Mouse (Mus musculus) kidney, adult 2 months (tissue): ENCODE measurements at regions not wholly inside any gene's neighbourhood (a gene's known extent, or its start where the extent isn't known, plus 50 kb on each side); places are given as distances from the start of the nearest gene placed in this dataset.

Source experiments
- DNase-seq: peaks from one replicate; pipeline ENCODE4 v3.0.0; 2021
- H3K27ac ChIP-seq: fragments of 200-500 bp; 2 replicates; pipeline ENCODE4 v1.5.1; 2012; ENCODE audit warnings: low read depth, low read length, control low read depth, inconsistent platforms; ENCODE audit not compliant: insufficient read depth
- H3K27me3 ChIP-seq: fragments of 200-500 bp; replicated peaks from 2 replicates; pipeline ENCODE4 v1.6.1; 2012; ENCODE audit warnings: mild to moderate bottlenecking, moderate library complexity, low read length, inconsistent platforms; ENCODE audit not compliant: control insufficient read depth, insufficient read depth
- H3K36me3 ChIP-seq: fragments of 200-500 bp; 2 replicates; pipeline ENCODE4 v1.6.1; 2012; ENCODE audit warnings: mild to moderate bottlenecking, moderate library complexity, low read length, inconsistent platforms; ENCODE audit not compliant: control insufficient read depth, insufficient read depth
- H3K4me1 ChIP-seq: fragments of 200-500 bp; 2 replicates; pipeline ENCODE4 v1.6.1; 2011; ENCODE audit warnings: low read length; ENCODE audit not compliant: control insufficient read depth, insufficient read depth
- H3K4me3 ChIP-seq: fragments of 200-500 bp; 2 replicates; pipeline ENCODE4 v1.5.1; 2011; ENCODE audit warnings: mild to moderate bottlenecking, low read depth, low read length, control low read depth; ENCODE audit not compliant: insufficient read depth
- CTCF ChIP-seq: fragments of 200-500 bp; conservative IDR thresholded peaks from 2 replicates; pipeline ENCODE4 v1.5.1; 2011; ENCODE audit warnings: low read depth, mild to moderate bottlenecking, control low read depth, low read length, moderate library complexity, mixed read lengths; ENCODE audit not compliant: insufficient read depth, insufficient read length
- POLR2A ChIP-seq: fragments of 200-500 bp; IDR thresholded peaks from one replicate; pipeline ENCODE4 v1.6.1; 2011; ENCODE audit warnings: low read depth, low read length, control low read depth
- WGBS: fragments of 180-500 bp; shearing (Covaris S2); methylation state at CpG from one replicate; pipeline ENCODE4 v1.1.7; 2018; 5-methylcytosine and 5-hydroxymethylcytosine counted together

DNA sequence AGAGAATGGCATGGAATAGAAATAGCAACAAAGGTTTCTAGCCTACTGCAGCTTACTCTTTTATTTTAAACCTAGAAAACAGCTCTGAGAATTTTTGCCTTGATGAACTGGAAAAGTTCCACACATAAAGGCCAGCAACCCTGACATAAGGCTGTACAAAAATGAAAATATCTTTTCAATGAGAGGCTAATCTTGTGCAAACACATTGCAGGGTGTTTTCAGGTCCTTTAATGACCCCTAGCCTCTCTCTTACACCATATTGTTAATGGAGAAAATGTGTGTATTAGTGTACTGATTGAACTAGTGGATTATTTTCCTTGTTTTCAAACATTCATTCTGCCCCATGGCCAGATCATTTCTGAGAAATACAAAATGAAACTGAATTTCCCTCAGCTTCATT, 158.0 kb upstream of the Tusc1 start:
- no peak for DNase-seq
- Histone ChIP-seq H3K4me3 (no peak overlapping the region), H3K4me1 (no peaks in the 10 kb centered on the region), H3K36me3 (no peaks in the 10 kb centered on the region), H3K27me3 (no peaks in the 10 kb centered on the region), H3K27ac (no peak overlapping the region)
- TF ChIP-seq CTCF = no peak
- no peak for TF ChIP-seq POLR2A

DNA sequence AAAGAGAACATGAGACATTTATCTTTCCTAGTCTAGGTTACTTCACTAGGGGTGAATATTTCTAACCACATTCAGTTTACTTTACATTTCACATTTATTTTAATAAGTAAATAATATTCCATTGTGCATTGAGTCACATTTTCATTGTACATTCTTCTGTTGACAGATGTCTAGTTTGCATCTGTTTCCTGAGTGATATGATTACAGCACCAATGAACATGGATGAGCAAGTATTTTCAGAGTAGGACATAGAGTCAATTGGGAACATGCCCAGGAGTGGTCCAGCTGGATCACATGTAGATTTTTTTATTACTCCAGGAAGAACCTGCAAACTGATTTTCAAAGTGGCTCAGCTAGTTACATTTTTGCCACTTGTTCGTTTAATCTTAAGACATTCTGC, 153.3 kb upstream of the Tusc1 start:
- WGBS = 73% methylated on average over 1 of the region's 1 CpGs
- Histone ChIP-seq H3K4me1 (no peaks in the 10 kb centered on the region), H3K27me3 (no peaks in the 10 kb centered on the region), H3K27ac (no peak overlapping the region), H3K4me3 (no peak overlapping the region), H3K36me3 (no peaks in the 10 kb centered on the region)
- no peak for DNase-seq
- TF ChIP-seq POLR2A (no peak), CTCF (no peak)

DNA sequence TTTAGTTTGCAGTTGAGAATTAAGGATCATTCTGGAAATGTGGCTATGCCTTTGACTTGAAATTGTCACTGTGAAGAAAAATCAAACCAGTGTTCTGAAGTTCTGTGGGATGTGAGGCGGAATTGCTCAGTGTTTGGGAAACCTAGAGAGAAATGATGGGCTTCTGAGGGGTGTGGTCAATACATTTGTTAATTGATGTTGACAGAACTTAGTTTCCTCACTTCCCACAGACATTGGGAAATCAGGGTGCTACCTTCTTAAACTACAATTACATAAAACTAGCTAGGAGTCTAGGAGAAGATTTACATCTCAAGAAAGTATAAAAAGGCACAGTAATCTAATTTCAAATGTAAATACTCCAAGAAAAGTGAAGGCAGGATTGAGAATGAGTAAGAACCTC, 151.1 kb upstream of the Tusc1 start:
- Histone ChIP-seq H3K36me3 (no peaks in the 10 kb centered on the region), H3K27me3 (no peaks in the 10 kb centered on the region), H3K4me1 (no peaks in the 10 kb centered on the region), H3K27ac (no peak overlapping the region), H3K4me3 (no peak overlapping the region)
- no peak for DNase-seq
- no peak for TF ChIP-seq CTCF
- no peak for TF ChIP-seq POLR2A
- 81% methylated on average over 1 of the region's 1 CpGs for WGBS

DNA sequence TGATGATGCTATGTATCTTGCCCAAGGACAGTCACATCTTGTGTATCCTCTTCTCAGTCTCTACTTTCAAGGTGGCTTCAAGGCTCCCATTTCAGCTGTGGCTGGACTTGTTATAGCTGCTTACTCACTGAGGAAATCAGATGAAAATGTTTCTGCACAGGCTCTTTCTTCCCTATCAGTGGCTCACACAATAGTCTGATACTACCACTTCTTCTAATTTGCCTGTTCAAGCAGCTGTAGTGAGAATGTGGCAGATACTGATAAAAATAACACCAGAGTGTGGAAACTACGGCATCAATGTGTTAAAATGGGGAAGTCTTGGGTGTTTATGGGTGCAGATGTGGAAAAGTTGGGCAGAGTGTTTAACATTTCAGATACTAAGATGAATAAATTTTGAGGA, 145.9 kb upstream of the Tusc1 start:
- no peak overlapping the region for H3K27ac ChIP-seq
- no peak overlapping the region for H3K4me3 ChIP-seq
- DNase-seq = no peak
- no peaks in the 10 kb centered on the region for H3K27me3 ChIP-seq
- 80% methylated on average over 1 of the region's 1 CpGs for WGBS
- TF ChIP-seq CTCF (no peak), POLR2A (no peak)
- H3K36me3 ChIP-seq = no peaks in the 10 kb centered on the region
- no peaks in the 10 kb centered on the region for H3K4me1 ChIP-seq

DNA sequence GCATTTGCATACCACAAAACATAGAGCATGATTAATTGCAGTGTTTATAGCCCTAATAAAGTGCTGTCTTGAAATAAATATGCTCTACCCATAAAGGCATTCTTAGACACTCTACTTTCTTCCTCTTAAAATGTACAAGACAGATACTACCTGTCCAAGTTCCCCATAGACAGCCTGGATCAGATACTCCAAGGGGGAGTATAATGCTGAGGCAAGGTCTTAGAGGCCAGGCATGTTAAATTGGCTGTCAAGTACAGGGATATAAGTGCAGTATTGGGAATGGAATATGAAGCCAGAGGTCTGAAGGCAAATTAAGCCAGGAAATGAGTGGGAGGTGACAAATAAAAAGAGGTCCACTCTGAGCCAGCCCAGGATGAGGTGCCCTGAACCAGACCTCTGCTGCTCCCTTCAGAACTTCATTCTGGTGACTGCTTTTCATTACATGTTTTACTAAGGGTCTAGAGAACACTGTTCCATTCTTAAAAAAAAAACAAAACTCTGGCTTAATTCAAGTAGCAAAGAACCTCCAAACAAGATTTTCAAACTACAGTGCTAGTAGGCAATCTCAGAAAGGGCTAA, 142.0 kb upstream of the Tusc1 start:
- TF ChIP-seq POLR2A (no peak), CTCF (no peak)
- DNase-seq = no peak
- H3K27ac ChIP-seq = no peak overlapping the region
- no peaks in the 10 kb centered on the region for H3K36me3 ChIP-seq
- H3K4me3 ChIP-seq = no peak overlapping the region
- H3K27me3 ChIP-seq = no peaks in the 10 kb centered on the region
- no peaks in the 10 kb centered on the region for H3K4me1 ChIP-seq

DNA sequence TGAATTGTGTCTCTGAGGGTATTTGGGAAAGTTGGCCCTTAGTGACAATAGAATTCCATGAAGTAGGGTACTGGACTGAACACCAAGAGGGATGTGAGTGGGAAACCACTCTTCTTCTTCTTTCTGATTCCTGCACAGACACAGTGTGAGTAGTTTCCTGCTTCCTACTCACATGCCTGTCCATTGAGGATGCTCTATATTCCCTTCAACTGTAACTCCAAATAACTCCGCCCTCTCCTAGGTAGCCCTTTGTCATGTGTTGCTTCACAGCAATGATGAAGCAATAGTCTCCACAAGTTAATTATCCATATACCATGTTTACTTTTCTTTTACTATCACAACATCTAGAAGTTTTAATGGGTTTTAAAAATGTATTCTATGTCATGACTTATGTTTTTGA, 132.7 kb upstream of the Tusc1 start:
- WGBS = 97% methylated on average over 1 of the region's 1 CpGs
- H3K27me3 ChIP-seq = no peaks in the 10 kb centered on the region
- H3K27ac ChIP-seq = no peak overlapping the region
- H3K36me3 ChIP-seq = no peaks in the 10 kb centered on the region
- H3K4me1 ChIP-seq = no peaks in the 10 kb centered on the region
- no peak overlapping the region for H3K4me3 ChIP-seq
- DNase-seq = no peak
- TF ChIP-seq POLR2A (no peak), CTCF (no peak)

DNA sequence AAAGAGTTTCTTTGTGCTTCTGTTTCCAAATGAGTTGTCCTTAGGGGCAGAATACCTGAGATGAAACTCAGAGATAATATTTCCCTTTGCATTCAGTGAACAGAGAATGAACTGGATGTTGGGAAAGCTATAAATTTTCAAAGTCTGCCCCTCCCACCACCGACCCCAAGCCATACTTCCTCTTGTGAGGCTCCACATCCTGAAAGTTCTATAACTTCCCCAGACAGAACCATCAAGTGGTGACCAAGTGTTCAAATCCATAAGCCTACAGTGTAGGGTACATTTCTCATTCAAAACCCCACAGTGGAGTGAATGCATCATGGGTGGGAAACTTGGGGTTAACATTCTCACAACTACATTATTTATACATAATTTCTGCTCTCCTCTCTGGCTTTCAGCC, 132.1 kb upstream of the Tusc1 start:
- no peak overlapping the region for H3K4me3 ChIP-seq
- no peak for DNase-seq
- no peaks in the 10 kb centered on the region for H3K36me3 ChIP-seq
- TF ChIP-seq POLR2A (no peak), CTCF (no peak)
- H3K27me3 ChIP-seq = no peaks in the 10 kb centered on the region
- no peaks in the 10 kb centered on the region for H3K4me1 ChIP-seq
- H3K27ac ChIP-seq = no peak overlapping the region
- WGBS = 30% methylated on average over 1 of the region's 1 CpGs

DNA sequence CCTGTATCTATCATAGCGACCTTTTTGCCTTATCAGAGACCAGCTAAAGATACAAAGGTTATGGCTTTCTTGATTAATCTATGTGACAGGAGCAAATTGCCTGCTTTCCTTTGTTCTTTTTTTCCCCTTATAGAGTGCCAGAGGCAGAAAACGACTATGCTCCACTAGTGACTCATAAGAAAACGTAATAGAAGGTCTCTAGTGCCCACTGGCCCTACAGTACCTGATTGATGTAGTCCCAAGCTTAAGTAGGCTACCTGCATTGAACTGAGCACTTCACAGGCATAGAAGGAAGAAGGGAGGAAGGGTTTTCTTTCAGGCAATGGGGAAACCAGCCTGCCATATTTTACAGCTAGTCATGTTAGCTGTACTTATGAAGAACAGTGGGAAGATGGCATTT, 116.0 kb upstream of the Tusc1 start:
- WGBS = 42% methylated on average over 3 of the region's 3 CpGs
- Histone ChIP-seq H3K4me1 (no peaks in the 10 kb centered on the region), H3K4me3 (no peak overlapping the region), H3K27me3 (no peaks in the 10 kb centered on the region; the same call in 1 of the 2 replicates), H3K27ac (no peak overlapping the region), H3K36me3 (no peaks in the 10 kb centered on the region)
- DNase-seq = no peak
- no peak for TF ChIP-seq POLR2A
- no peak for TF ChIP-seq CTCF
